Mouse (Mus musculus) hindbrain, postnatal 0 days (tissue): ENCODE data around the gene Reps1. TPM values are rescaled to one million over a fixed set of nuclear protein-coding genes. Genes with fewer than 3 reads are reported as not detected.

Experiments used
- ATAC-seq: fragments of 200-750 bp; cut with Nextera tagmentation; 2 replicates; pipeline ENCODE4 v1.8.0; 2017; ENCODE audit warnings: mild to moderate bottlenecking, moderate TSS enrichment, moderate library complexity
- DNase-seq: peaks from one replicate; pipeline ENCODE4 v3.0.0-alpha.2; 2015; ENCODE audit warnings: low spot score
- H3K27ac ChIP-seq: fragments of 300-500 bp; sonication (generic); 2 replicates; pipeline ENCODE4 v1.5.1; 2014; ENCODE audit warnings: mild to moderate bottlenecking
- H3K27me3 ChIP-seq: fragments of 300-500 bp; sonication (generic); 2 replicates; pipeline ENCODE4 v1.6.1; 2014; ENCODE audit warnings: low read length, mixed read lengths; ENCODE audit not compliant: insufficient read depth
- H3K36me3 ChIP-seq: fragments of 300-500 bp; sonication (generic); 2 replicates; pipeline ENCODE4 v1.6.1; 2014; ENCODE audit warnings: low read length, mixed read lengths; ENCODE audit not compliant: insufficient read depth
- H3K4me1 ChIP-seq: fragments of 300-500 bp; sonication (generic); 2 replicates; pipeline ENCODE4 v1.6.1; 2014; ENCODE audit warnings: antibody characterized with exemption, low read length, mixed read lengths; ENCODE audit not compliant: insufficient read depth
- H3K4me2 ChIP-seq: fragments of 300-500 bp; sonication (generic); 2 replicates; pipeline ENCODE4 v1.6.1; 2014; ENCODE audit warnings: low read depth, mild to moderate bottlenecking, low read length, moderate library complexity, mixed read lengths
- H3K4me3 ChIP-seq: fragments of 300-500 bp; sonication (generic); 2 replicates; pipeline ENCODE4 v1.5.1; 2014; ENCODE audit warnings: low read length
- H3K9ac ChIP-seq: fragments of 300-500 bp; sonication (generic); replicated peaks from 2 replicates; pipeline ENCODE4 v1.6.1; 2014; ENCODE audit warnings: mild to moderate bottlenecking, low read length, moderate library complexity, mixed read lengths
- H3K9me3 ChIP-seq: fragments of 300-500 bp; sonication (generic); 2 replicates; pipeline ENCODE4 v1.6.1; 2016; ENCODE audit warnings: low read length, mixed read lengths
- CTCF ChIP-seq: IDR thresholded peaks from 2 replicates; pipeline ENCODE4 v1.5.1; 2016; ENCODE audit warnings: antibody characterized with exemption, control low read depth, low read depth
- WGBS: fragments of 180-500 bp; shearing (Covaris S2); extraction: QIAGEN DNeasy Blood & Tissue Kit; methylation state at CpG from one replicate; pipeline ENCODE4 v1.1.7; 2014; 5-methylcytosine and 5-hydroxymethylcytosine counted together
- polyA plus RNA-seq: library from polyadenylated mRNA; unstranded; fragments of >200 nt; fragmentation: Nextera tagmentation; extraction: Ambion mirVana; gene quantifications from 2 replicates; pipeline ENCODE4 v1.2.1, GENCODE M21; 2015
- total RNA-seq: library from RNA; depleted of rRNA; stranded (reverse); fragments of >200 nt; gene quantifications from 2 replicates; pipeline ENCODE4 v1.2.3, GENCODE M21; 2014; rRNA removed

Reps1 gene
- total and polyA plus RNA-seq, 2 experiments from 2014 or later: 21.1 to 69.5 TPM

- TF ChIP-seq CTCF: no peak
Measured at GRCm38 (mm10) chr10:18162435-18162971, 106.8 kb downstream of the Reps1 start.

More at GRCm38 (mm10) chr10:18162435-18162971, 106.8 kb downstream of the Reps1 start:
- no peak overlapping the region for H3K4me2 ChIP-seq
- no peak overlapping the region for H3K27ac ChIP-seq
- no peak overlapping the region for H3K9ac ChIP-seq
- H3K9me3 ChIP-seq: no peaks in the 10 kb centered on the region
- H3K27me3 ChIP-seq: no peaks in the 10 kb centered on the region
- no peaks in the 10 kb centered on the region for H3K4me1 ChIP-seq
- H3K4me3 ChIP-seq: no peak overlapping the region
- ATAC-seq: no peak
- H3K36me3 ChIP-seq: no peaks in the 10 kb centered on the region
- no peak for DNase-seq
- 89% methylated on average over 7 of the region's 7 CpGs for WGBS

Other genes starting within 250 kb of the Reps1 start
- gene Heca, start 107.8 kb upstream of the Reps1 start, total RNA-seq: 29.3 and 32.4 TPM in 2 replicates
- 3.6 and 5.1 TPM in 2 replicates for gene Heca, start 107.8 kb upstream of the Reps1 start, polyA plus RNA-seq
- gene Abracl, start 32.6 kb upstream of the Reps1 start, total RNA-seq: 10.4 and 27.9 TPM in 2 replicates
- gene Abracl, start 32.6 kb upstream of the Reps1 start, polyA plus RNA-seq: 55.9 and 60.6 TPM in 2 replicates
- gene Ect2l, start 155.0 kb downstream of the Reps1 start, total RNA-seq: not detected in 2 replicates
- gene Ect2l, start 155.0 kb downstream of the Reps1 start, polyA plus RNA-seq: 0.43 and 0.48 TPM in 2 replicates
- gene Ccdc28a, start 179.1 kb downstream of the Reps1 start, total RNA-seq: 2.2 and 8.8 TPM in 2 replicates
- gene Ccdc28a, start 179.1 kb downstream of the Reps1 start, polyA plus RNA-seq: 9.3 and 9.8 TPM in 2 replicates